Mouse (Mus musculus): ENCODE data around the gene Sars. TPM values are rescaled to one million over a fixed set of nuclear protein-coding genes. Genes with fewer than 3 reads are reported as not detected.

Sars gene
- total RNA-seq, 2 experiments from 2014 or later = 163 to 171 TPM

DNA sequence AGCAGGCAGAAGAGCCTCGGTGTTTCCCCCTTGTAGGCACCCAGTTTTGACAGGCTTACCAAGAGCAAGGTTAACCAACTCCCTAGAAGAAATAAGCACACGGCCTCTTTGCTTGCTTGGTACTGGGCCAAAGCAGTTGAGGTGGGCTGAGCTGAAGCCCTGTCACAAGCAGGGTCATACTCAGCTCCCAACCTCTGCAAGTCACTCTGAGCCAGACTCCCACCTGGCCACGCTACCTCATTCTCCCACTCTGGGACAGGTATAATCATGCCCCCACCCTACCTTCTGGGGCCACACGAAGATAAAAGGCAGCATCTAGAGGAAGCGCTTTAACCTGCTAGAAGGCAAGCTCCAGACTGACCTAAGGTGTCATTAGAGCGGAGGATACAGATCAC, 19.4 kb downstream of the Sars start:
- no peak for DNase-seq (ENCODE audit: low spot score in 2 of 2)

DNA sequence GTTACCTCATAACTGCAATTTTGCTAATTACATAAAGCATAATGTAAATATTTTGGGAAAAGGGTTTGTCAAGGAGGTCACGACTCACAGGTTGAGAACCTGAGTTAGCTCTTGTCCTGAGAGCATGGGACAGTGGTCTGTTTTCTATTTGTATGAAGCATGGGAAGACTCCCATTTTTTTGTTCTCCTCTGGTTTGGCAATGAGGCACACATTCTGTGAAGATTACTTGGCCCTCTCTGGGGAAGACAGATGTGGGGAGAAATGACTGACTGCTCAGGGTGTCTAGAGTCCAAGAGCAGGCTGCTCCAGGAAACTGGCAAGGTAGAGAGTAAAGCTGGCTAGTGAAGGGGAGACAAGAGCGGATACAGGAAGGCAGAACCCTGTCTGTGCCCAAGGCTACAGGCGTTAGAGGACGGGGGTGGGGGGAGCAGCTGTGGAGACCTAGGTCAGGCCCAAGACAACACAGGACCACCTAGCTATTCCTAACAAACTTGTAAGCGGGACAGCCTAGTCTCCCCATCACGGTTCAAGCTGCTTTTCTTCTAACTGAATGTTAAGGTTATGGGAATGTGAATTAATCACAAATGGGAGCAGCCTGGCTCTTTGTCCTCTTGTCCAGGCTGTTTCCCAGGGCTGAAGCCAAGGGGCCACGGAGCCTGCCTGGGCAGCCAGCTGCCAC, 19.9 kb downstream of the Sars start:
- DNase-seq (ENCODE audit: low spot score in 2 of 2) = no peak

DNA sequence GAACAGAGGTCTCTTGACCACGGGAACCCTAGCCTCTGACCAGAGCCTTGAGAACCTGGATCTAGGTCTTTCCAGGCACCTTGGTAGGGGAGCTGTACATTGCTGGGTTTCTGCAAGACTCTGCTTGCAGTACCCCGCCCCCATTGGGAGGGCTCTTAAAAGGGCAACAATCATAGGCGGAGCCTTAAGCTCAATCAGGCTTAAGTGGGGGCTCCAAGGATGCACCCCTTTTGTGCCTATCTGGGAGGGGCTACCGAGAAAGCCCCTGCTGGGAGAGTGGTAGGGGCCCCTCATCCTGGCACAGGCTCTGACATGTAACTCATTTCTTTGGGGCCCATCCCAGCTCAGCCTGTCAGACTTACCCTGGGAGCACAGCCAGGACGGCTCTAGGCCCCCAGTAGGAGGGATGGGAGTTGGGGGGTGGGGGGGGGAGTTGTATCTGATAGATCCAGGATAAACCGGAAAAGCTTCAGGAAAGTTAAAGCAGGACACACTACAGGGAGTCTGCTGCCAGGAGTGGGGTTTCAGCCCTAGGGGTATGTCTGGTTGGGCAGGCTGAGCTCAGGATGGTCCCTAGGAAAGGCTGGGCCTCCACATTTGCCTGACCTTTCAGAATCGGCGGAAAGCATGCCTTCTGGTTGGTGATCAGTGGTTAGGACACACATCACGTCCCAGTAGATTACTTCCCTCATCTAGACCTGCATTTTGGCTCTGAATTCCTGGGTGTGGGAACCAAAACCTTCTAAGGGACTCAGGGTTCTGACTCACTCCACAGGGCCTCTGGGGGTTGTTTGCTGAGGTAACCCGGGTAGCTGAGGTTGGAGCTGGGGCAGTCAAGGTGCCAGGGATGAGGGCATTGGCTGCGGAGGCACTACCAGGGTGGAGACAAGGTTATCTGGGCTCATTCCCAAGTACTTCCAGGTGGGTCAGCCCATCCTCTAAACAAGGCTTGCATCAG, 20.9 kb downstream of the Sars start:
- no peak for DNase-seq (ENCODE audit: low spot score in 2 of 2)

DNA sequence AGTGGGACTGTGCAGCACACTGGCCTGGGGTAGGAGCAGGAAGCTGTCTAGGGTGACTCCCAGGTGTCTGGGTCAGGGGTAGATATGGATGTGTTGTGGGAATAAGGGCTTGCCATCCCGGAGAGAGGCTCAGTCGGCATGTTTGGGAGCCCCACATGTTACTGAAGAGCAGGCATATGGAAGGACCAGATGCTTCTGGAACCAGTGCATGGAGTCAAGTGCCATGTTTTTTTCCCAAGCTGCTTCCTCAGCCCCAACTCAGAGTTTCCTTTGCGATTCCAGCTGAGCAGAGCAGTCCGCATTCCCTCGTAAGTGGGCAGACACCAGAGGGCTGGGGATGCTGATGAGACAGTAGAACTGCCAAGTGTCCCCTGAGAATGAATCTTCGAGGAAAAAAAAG, 22.0 kb downstream of the Sars start:
- no peak for DNase-seq (ENCODE audit: low spot score in 2 of 2)

DNA sequence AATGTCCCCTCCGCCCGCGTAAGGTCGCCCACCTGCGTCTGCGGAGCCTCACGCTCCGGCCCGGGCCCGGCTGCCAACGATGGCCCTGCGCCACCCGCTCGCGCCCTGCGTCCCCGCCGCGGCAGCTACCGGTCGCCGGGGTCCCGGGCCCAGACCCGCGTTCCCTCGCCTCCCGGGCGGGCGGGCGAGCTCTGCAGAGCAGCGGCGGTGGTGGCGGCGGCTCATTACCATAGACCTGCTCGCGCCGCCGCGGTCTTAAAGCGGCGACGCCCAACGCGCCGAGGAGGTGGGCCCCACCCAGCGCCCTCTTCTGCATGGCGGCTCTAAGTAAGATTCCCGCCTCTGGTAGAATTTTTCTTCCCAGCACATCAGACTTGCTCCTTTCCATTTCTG, 29.2 kb downstream of the Sars start:
- DNase-seq (ENCODE audit: low spot score in 2 of 2) = peak; percentile 32 to 36

DNA sequence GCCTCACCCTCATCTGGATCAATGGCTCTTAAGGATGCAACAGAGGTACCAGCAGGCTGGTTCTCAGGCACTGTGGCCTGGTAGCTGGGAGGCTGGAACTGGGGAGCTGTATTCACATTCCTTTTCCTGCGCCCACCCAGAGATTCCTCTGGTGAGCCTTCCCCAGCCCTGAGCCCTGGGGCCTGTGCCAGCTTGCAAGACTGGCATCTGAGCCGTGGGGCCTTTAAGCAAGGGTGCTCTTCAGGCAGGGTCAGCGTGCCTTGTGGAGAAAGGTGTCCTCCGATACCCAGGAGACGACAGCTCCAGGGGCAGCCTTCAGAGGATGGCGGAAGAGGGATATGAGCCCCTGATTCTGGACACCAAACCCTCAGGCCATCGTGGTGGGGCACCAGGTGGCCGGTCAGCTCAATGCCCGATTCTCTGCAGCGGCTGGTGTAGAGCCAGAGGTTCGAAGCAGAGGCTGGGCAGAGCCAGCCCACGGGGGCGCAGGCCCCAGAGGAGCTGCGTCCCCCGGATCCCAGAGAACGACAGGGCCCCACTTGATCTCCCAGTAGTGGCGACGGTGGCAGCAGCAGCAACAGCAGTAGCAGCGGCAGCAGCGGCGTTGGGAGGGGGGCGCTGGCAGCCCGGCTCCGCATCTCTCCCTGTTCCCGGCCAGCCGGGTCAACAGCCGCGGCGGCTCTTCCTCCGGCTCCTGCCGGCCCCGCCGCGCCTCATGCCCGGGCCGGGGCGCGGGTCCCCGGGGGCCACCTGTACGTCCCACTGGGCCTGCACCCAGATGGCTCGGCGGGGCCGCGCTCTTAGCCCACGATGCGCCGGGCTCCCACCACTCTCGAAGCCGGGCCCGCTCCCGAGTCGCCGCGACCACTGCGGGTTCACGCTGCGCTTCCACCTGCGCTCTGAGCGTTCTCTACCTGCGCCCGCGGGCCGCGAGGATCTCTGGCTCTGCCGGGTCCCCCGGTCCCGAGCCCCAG, 29.9 kb downstream of the Sars start, which contains the start of gene Celsr2:
Gene Celsr2 (minus strand): TSS at position 696 of the 974 bp plus-strand sequence.
- DNase-seq (ENCODE audit: low spot score in 2 of 2) = no peak

DNA sequence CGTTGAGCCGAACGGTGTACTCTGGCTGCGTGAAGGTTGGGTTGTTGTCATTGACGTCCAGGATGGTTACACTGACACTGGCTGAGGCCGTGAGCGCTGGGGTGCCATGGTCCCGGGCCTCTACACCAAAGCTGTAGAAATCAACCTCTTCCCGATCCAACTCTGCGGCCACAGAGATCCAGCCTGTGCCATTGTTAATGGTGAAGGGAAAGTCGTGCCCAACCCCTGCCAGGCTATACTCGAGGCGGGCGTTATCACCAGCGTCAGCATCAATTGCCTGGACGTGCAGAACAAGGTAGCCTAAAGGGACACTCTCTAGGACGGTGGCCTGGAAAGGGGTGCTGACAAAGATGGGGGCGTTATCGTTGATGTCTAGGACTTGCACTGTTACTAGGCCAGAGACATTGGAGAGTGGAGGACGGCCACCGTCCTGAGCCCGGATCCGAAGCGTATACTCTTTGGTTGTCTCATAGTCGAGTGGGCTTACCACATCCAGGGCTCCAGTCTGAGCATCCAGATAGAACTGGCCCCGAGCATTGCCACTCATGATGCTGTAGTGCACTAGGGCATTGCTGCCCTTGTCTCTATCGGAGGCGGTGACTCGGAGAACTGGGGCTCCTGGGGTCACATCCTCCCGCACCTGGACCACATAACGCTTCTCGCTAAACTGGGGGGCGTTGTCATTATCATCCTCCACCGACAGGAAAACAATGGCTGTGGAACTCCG, 31.2 kb downstream of the Sars start:
- no peak for DNase-seq (ENCODE audit: low spot score in 2 of 2)

DNA sequence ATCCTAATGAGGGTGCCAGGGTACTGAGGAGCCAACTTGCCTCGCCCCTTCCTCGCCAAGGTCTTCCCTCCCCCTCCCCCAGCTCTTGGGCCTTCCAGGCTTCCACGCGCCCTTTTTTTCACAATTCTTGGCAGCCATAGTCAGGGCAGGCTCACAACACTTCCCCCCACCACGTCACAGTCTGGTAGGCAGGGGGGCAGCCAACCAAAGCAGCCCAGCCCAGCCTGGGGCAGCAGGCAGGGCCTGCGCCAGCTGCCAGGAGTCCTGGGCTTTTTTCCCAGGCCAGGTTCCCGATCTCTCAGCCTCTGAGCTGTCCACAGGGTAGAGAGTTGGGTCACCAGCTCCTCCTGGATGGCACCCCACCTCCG, 33.3 kb downstream of the Sars start:
- no peak for DNase-seq (ENCODE audit: low spot score in 2 of 2)

DNA sequence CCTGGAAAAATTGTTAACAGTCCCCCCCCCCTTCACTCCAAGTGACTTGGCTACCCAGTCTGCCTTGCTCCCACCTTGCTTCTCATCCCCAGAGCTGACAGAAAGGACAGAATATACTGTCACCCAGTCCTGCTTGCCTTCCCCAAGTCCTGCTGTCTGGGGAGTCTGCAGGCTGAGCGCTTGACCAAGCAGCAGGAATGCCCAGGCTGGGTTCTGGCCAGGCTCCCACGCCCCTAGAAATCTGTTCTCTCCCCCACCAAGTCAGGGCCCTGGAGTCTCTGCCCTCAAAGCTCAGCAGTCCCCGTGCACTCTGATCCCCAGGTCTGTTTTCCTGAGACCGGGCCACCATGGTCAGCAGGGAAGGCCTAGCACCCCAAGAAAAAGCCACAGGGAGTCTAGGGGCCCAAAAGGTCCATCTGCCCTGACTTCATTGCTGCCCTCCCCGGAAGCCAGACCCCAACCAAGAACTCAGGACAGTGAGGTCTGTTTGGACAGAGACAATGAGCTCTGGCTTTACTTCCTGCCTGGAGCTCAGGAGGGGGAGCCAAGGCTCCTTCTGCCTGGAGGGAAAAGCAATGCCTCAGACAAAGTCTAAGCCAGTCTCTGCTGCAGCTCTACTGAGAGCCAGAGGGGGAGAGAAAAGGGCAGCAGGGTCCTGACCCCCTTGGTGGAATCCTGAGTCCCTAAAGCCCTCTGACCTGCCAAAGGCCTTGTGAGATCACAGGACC, 33.8 kb downstream of the Sars start:
- DNase-seq (ENCODE audit: low spot score in 2 of 2) = no peak

DNA sequence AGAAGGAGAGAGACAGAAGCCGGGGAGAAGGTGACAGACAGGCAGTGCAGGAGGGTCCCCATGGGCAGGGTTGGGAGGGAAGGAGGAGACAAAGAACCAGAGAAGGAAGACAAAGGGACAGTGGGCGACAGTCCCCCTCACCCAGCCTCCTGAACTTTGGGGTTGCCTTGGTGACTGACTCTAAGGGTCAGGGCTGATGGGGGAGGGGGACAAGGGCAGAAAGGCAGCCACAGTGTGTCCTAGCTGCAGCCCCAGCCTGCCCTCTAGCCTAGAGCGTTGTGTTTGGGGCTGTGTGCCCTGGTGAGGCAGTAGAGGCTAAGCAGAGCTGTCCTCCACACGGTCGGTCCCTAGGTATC, 34.7 kb downstream of the Sars start:
- DNase-seq (ENCODE audit: low spot score in 2 of 2) = no peak

DNA sequence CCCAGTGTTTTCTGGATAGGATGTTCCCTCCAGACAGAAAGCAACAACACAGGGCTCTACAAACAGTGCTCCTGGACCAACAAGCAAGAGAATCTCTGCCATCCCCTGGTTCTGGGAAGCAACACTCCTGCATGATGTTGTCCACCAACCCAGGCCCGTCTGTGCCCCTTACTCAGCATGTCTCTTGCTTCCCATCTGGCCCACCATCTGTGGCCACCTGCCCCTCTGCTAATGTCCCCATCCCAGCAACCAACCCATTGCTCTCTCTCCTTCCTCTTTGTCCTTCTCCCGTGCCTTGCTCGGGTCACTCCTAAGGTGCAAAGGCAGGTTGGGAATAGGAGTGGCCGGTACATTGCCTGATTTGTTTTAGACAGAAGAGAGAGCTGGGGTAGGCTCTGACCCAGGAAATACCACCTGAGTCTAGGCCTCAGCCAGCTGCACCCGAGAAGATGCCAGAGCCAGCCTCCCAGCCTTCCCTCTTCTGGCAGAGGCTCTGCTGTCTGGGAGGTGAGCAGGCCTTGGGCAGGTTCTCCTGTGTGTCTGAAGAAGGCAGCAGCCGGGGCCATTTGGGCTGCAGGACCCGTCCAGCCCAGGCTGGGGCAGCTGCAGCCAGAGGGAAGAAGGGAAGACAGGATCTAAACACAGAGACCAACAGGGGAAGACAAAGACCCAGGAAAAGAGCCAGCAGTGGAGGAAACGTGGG, 35.2 kb downstream of the Sars start:
- DNase-seq (ENCODE audit: low spot score in 2 of 2) = no peak

DNA sequence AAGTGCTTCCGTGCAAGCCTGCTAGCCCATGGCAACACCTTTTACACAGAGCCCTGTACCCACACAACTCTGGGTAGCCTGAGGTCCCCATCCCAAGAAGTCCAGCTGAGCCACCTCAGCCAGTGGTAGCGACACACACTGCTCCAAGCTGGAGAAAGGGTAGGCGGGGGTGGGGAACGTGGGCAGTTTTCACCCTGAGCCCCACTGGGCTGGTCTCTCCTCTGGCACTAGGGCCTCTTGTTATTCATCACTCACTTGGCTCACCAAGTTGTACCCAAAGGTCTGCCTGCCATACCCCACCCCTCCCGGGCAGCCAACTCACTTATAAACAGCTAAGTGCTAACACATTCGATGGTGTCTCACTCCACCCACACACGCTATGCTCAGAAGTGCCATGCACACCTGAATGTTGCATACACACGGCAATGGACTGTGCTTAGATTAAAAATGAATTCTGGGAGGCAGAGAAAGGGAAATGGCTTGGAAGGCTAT, 36.4 kb downstream of the Sars start:
- DNase-seq (ENCODE audit: low spot score in 2 of 2) = no peak

DNA sequence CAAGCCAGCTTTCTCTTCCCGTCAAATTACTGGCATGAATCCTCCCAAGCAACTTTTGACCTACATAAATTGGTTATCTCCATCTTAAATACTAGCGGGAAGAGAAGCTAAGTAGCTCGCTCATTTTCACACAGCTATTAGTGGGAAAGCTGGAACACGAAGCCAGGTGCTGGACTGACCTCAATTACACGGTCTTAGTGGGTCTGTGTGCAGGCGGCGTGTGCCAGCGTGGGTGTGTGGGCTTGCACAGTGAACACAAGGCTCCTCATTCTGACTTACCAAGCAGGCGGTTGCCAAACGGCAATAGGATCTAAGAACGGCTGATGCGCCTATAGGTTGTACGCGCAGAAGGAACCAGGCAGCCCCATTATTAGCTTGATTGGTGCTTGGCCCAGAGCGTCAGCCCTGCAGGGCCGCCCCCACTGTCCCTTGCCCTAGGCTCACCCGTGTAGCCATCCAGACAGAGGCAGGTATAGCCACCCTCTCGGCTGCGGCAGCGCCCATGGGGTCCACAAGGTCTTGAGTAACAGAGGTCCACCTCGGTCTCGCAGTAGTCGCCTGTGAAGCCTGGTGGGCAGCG, 38.6 kb downstream of the Sars start:
- no peak for DNase-seq (ENCODE audit: low spot score in 2 of 2)

DNA sequence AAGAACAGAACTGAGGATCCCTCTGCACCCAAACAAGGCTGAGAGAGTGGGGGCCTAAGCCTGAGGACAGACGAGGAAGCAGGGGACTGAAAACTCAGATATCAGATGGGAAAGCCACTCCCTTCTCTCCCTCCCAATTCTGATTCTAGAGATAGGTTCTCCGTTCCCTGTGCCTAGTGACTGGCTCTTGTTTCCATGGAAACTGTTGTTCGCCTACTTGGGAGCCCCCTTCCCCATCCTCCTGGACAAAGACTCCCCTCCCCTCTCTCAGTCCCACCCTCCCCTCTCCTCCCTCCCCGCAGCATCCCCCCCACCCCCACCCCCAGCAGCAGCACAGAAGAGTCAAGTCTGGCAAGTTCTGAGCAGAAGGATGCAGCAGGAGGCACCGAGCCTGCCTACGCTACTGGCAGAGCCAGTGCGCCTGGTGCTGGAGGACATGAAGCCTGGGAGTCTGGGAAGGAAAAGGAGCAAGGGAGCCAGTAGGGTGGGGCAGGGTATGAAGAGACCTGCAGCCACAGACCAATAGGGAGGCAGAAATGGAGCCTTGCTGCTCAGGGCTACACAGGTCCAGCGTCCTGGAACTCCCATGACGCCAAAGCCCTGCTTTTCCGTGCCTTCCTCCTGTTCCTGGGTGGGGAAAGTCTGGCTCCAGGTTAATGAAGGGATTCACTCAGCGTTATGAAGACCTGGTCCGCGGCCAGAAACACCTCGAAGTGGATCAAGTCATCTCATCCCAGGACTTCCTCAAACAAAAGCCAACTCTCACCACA, 39.3 kb downstream of the Sars start:
- DNase-seq (ENCODE audit: low spot score in 2 of 2) = no peak

DNA sequence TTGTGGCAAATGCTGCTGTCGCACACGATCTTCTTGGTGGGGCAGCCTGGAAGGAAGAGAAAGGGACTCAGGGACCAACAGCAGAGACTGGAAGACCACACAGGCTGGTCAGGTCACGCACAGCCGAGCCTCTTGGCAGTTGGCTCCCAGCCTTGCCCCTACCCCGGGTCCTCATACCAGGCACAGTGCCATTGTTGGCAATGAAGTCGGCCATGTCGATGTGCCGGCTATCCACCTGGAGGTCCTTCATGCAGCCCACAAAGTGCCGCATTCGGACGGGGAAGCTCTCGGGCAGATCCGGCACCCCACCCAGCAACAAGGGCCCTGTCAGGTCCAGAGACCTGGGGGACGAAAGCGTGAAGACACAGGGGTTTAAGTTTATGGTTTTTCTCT, 42.5 kb downstream of the Sars start:
- no peak for DNase-seq (ENCODE audit: low spot score in 2 of 2)

DNA sequence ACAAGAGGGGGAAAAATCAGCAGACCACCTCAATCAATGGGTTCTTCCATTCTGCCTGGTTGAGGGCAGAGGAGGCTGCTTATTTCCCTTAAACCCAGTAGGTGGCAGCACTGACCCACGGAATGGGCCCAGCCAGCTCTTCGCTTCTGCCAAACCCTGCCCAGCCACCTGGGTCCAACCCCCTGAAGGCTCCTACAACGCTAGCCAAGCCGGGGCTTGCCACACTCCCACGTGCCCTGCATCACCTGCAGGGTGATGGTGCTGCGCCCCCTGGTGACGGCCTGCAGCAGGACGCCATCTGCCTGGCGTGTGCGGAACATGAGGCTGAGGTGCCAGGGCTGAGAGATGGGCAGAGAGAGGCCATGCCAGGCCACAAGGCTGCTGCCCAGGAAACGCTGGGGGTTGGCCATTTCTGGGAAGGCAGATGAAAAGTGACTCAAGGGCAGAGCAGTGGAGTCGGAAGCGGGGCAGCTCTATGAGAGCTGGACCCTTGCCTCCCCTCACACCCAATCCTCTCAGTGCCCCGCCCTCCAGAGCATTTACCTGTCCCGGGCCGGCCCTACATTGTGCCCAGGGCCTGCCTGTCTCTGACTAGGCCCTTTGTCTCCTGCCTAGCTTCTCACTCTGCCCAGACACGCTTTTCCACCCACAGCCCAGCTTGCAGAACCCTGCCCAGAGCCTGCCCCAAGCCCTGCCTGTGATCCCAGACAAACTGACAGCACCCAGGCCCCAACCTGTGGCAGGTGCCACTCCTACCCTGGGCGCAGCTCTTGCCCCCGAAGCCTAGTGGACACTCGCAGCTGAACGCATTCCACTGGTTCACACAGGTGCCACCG, 43.1 kb downstream of the Sars start:
- peak; percentile 68 to 85 for DNase-seq (ENCODE audit: low spot score in 2 of 2)

DNA sequence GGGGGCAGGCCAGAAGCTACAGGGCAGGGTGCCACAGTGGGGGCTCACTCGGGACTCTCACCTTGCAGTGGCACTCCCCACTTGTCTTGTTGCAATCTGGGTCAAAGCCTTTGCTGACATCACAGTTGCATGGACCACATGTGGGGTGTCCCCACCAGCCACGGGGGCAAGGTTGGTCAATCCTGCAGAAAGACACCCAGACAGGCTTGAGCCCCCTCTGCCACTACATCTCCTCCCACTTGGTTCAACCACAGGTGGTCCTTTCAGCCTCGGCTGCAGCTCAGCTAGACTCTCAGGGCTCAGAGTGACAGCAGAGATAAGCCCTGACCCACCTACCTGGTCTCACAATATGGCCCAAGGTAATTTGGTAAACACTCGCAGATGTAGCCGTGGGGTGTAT, 44.6 kb downstream of the Sars start:
- no peak for DNase-seq (ENCODE audit: low spot score in 2 of 2)

Data from adrenal gland, postnatal 4 days (tissue).